Mouse (Mus musculus) heart, postnatal 14 days (tissue): ENCODE results near the gene Rps6ka5. TPM values are rescaled to one million over a fixed set of nuclear protein-coding genes. Genes with fewer than 3 reads are reported as not detected.

ENCODE experiments used
- DNase-seq, 2 experiments: peaks; one replicate each; pipeline ENCODE4 v3.0.0; 2021 to 2022
- intact Hi-C: fragments of 180-260 bp; cut with DNase I; formaldehyde crosslinking; loops from one replicate; pipeline ENCODE4 v1.15.1; 2025
- total RNA-seq, 2 experiments: library from RNA; stranded (reverse); gene quantifications; 2 replicates each; pipeline ENCODE4 v1.2.3; 2021

The Rps6ka5 gene
- total RNA-seq, 2 experiments from 2014 or later, result 13.4 to 17.9 TPM

- DNase-seq, result no peak
- intact Hi-C loops, result loop anchor here (5.0 kb wide), 1 partner anchor 315 kb away; no protein-coding TSS in a partner anchor
Observed at GRCm38 (mm10) chr12:100517371-100517770, 209.4 kb downstream of the Rps6ka5 start.

GRCm38 (mm10) chr12:100516161-100516838 lies 210.5 kb downstream of the Rps6ka5 start:
- DNase-seq, result no peak
- intact Hi-C loops, result loop anchor here (5.0 kb wide), 1 partner anchor 314 kb away; no protein-coding TSS in a partner anchor

GRCm38 (mm10) chr12:100515493-100515892 lies 211.3 kb downstream of the Rps6ka5 start:
- intact Hi-C loops, result loop anchor here (5.0 kb wide), 1 partner anchor 313 kb away; no protein-coding TSS in a partner anchor
- no peak for DNase-seq

DNA sequence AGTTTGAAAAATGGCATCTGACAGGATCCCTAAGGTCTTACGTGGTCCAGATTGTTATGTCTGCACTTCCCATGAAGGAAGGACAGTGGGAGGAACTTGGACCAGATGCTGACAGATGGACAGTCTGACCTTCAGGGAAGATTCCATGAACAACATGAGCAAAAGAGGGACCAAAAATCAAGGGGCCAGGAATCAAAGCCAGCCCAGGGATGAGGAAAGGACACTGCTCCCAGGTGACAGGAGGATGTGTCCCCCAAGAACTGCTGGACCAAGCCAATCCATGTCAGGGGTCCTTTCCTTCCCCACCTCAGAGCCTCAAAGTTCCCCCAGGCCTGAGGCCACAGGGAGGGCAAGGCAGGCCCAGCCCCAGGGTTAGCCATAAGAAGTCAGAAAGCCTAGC lies 212.2 kb downstream of the Rps6ka5 start:
- no peak for DNase-seq
- intact Hi-C loops, result loop anchor here (5.0 kb wide), 1 partner anchor 312 kb away; no protein-coding TSS in a partner anchor

DNA sequence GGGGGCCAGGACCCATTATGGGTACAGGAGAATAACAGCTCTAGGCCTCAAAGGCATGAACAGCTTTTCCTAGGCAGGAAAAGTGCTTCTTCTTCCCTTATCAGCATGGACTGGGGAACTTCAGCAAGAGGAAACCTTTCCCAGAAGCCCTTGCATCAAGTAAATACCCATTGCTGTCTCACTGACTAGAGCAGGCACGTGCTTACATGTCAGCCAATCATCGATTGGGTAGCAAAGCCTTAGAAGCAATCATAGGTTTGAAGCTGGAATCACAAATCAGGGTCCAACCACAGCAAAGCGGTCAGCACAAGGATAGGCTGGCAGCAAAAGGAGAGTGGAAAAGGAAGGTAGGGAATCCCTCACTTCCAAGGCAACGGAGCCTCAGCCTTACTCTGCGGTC lies 213.7 kb downstream of the Rps6ka5 start:
- intact Hi-C loops, result no loop called here
- DNase-seq, result no peak

GRCm38 (mm10) chr12:100512641-100513040 lies 214.1 kb downstream of the Rps6ka5 start:
- intact Hi-C loops, result no loop called here
- DNase-seq, result peak; percentile 43 to 66

DNA sequence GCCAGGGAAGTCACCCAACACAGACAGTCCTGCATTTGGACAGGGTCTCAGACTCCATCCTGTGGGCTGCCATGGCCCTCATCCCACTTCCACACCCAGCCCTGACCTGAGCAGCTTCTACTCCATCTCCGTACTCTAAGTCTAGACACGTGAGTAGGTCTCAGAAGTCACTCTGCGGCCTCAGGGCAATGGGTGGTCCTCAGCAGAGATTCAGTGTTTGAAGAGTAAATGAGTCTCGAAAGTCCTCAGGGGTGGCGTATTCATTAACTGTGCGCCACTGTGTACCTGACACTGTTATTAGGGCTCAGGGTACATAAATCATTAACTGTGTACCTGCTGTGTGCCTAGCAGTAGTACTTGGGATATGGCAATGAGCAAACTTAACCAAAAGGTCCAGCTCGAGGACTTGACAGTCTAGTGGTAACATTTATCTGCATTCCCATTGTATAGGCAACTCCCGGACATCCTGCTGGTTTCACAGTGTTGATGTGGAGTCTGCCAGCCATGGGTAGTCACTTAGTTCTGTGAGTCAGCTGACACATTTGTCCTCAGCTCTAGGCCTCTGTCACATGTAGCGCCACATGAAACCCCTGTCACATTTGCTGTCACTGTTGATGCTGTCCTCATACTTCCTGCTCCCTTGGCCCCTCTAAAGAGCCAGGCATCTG lies 217.0 kb downstream of the Rps6ka5 start:
- intact Hi-C loops, result no loop called here
- DNase-seq, result no peak

DNA sequence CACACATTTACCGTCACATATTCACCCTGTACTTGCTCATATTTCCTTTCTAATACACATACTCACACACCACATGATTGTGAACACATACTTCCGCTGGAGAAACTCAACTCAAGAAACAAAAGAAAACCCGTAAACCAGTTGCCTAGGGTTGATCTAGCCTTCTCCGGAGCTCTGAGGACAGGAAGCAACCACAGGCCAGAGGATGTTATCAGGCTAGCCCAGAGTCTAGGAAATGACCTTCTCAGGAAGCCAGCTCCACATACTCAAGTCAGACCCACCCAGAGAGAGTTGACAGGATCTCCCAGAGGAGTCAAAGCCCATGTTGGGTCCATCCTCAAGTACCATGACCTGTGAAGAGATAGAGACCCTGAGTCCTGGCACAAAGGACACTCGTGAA lies 218.1 kb downstream of the Rps6ka5 start:
- intact Hi-C loops, result no loop called here
- DNase-seq, result no peak

- intact Hi-C loops, result no loop called here
- no peak for DNase-seq
Observed at GRCm38 (mm10) chr12:100505484-100505883, 221.3 kb downstream of the Rps6ka5 start.

DNA sequence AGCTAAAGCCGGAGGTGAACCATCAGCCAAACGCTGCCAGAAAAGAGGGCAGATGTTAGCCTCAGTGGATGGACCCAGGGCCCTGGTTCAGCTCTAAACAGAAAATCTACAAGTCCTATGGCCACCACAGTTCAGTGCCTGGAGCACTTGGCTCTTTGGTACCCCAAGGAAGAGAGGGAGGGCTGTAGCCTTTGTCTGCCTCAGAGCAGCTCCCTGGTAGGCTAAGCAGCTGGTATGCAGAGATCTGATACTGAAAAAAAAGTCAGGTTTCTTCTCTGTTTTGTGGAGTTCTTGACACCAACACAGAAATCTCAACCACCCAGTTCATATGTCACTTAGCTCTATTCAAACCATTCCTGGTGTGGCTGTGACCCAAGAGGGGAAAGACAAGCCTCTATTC lies 222.2 kb downstream of the Rps6ka5 start:
- DNase-seq, result no peak
- intact Hi-C loops, result loop anchor here (5.0 kb wide), 1 partner anchor 68 kb away; no protein-coding TSS in a partner anchor

GRCm38 (mm10) chr12:100503659-100504058 lies 223.1 kb downstream of the Rps6ka5 start:
- DNase-seq, result no peak
- intact Hi-C loops, result loop anchor here (5.0 kb wide), 1 partner anchor 69 kb away; no protein-coding TSS in a partner anchor

DNA sequence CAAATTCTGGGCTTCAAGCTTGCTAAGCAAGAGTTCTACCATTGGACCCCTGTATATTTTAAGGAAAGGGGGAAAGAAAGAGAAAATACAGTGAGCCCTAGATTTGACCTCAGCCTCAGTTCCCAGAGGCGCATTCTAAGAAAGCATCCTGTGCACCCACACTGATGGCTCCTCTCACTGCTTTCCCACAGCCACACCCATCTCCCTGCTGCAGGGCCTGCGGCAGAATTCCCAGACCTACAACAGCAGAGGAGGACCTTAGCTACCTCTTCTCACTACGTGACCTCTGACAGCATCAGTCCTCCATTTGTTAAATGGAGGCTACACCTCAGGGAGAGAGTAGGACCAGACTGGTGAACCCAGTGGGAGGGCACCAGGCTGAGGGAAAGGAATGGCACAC lies 224.2 kb downstream of the Rps6ka5 start:
- intact Hi-C loops, result loop anchor here (5.0 kb wide), 1 partner anchor 70 kb away; no protein-coding TSS in a partner anchor
- no peak for DNase-seq

- intact Hi-C loops, result loop anchor here (5.0 kb wide), 1 partner anchor 71 kb away; no protein-coding TSS in a partner anchor
- no peak for DNase-seq
Observed at GRCm38 (mm10) chr12:100501261-100501660, 225.5 kb downstream of the Rps6ka5 start.

DNA sequence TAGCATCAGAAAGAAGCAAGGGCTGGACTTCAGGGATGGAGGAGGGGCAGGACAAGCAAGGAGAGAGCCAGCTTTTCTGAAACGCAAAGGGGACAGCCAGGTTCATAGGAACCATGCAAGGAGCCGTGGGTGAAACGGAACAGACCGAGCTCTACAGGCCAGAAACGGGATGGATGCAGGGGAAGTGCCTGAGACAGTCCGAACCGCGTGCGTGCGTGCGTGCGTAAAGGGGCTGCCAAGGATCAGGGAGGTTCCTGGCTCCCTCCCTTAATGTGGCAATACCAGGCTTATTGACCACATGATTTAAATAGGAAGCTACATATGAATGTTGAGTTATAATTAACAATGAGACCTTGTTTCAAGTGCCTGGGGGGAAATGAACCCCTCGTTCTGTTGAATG lies 227.3 kb downstream of the Rps6ka5 start:
- no peak for DNase-seq
- intact Hi-C loops, result no loop called here

Other genes starting within 250 kb of the Rps6ka5 start
- 10 to 100 TPM; 65.8 to 73.1 TPM for gene Ttc7b, start 206.2 kb downstream of the Rps6ka5 start, total RNA-seq
- gene Dglucy, start 52.1 kb upstream of the Rps6ka5 start, total RNA-seq, result 10 to 100 TPM; 32.7 to 44.1 TPM
- under 1 TPM; 0.38 to 0.41 TPM for gene Gpr68, start 181.2 kb upstream of the Rps6ka5 start, total RNA-seq